Mouse (Mus musculus): Measurements from ENCODE around the gene Pilrb2.

DNA sequence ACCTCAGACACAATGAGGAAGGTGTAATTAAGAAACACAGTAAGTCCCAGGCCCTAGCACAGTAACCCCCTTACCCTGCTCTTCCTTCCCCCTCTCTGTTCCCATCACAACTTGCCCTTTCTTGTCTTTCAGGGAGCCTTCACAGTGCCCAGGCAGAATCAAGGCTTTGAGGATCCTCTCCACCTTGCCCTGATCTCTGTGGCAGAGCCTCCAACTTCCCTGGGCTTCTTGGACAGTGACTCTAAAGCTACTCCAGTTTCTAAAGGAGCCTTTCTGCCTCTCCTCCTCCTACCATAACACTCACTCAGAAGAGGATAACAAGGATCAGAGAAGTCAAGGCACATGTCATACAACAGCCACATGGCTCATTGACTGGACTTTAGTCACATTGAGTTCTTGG, 35.0 kb downstream of the Pilrb2 start:
- TF ChIP-seq MEF2A (IDR thresholded peaks at IDR 0.05; ENCODE audit: extremely low read depth, insufficient replicate concordance, low read depth, low read length, poor library complexity, severe bottlenecking): no peak
- TF ChIP-seq MAX (IDR thresholded peaks at IDR 0.05; ENCODE audit: low read length): no peak
- no peak for TF ChIP-seq CTCF (IDR thresholded peaks at IDR 0.05 in 2 of 3, conservative IDR thresholded peaks at IDR 0.05 in 1 of 3; ENCODE audit: control insufficient read depth in 1 of 3, insufficient read depth in 1 of 3, low read depth in 2 of 3, low read length in 3 of 3, poor library complexity in 1 of 3, severe bottlenecking in 1 of 3)
- TF ChIP-seq BHLHE40 (IDR thresholded peaks at IDR 0.05; ENCODE audit: borderline replicate concordance, low read depth, low read length): no peak
- no peak for TF ChIP-seq POLR2A (IDR thresholded peaks at IDR 0.05; ENCODE audit: control insufficient read depth in 1 of 2, insufficient read depth in 1 of 2, low read depth in 1 of 2, low read length in 2 of 2, poor library complexity in 1 of 2)
- no peak for TF ChIP-seq JUND (IDR thresholded peaks at IDR 0.05; ENCODE audit: low read depth, low read length)
- TF ChIP-seq GATA1 (IDR thresholded peaks at IDR 0.05; ENCODE audit: low read depth, low read length): no peak
- no peak for TF ChIP-seq POLR2AphosphoS5 (IDR thresholded peaks at IDR 0.05; ENCODE audit: borderline replicate concordance, low read depth, low read length)
- TF ChIP-seq HCFC1 (IDR thresholded peaks at IDR 0.05; ENCODE audit: low read depth, low read length): no peak
- no peak for TF ChIP-seq NRF1 (IDR thresholded peaks at IDR 0.05; ENCODE audit: insufficient read depth, low read depth, low read length, poor library complexity, severe bottlenecking)
- no peak for TF ChIP-seq EP300 (IDR thresholded peaks at IDR 0.05; ENCODE audit: low read depth in 1 of 2, low read length in 2 of 2)
- no peak for TF ChIP-seq USF1 (IDR thresholded peaks at IDR 0.05; ENCODE audit: low read depth, low read length)
- TF ChIP-seq ZC3H11A (IDR thresholded peaks at IDR 0.05; ENCODE audit: low read depth, low read length): no peak
- no peak for TF ChIP-seq ETS1 (IDR thresholded peaks at IDR 0.05; ENCODE audit: low read depth, low read length)
